Mouse (Mus musculus) embryonic facial prominence, embryonic 11.5 days (tissue): ENCODE data around the gene Cdk5r2. TPM values are rescaled to one million over a fixed set of nuclear protein-coding genes. Genes with fewer than 3 reads are reported as not detected.

Source experiments
- ATAC-seq: fragments of 200-750 bp; cut with Nextera tagmentation; replicated peaks from 2 replicates; pipeline ENCODE4 v1.8.0; 2017; ENCODE audit warnings: low read depth; ENCODE audit not compliant: insufficient number of reproducible peaks, low FRiP score, low TSS enrichment
- DNase-seq: peaks from one replicate; pipeline ENCODE4 v3.0.0-alpha.2; 2015; ENCODE audit warnings: low spot score
- H3K27ac ChIP-seq: fragments of 300-500 bp; sonication (generic); replicated peaks from 2 replicates; pipeline ENCODE4 v1.5.1; 2014; ENCODE audit warnings: mild to moderate bottlenecking, low read depth, low read length, control low read depth
- H3K27me3 ChIP-seq: fragments of 300-500 bp; sonication (generic); 2 replicates; pipeline ENCODE4 v1.6.1; 2014; ENCODE audit warnings: mild to moderate bottlenecking, low read length, moderate library complexity, mixed read lengths; ENCODE audit not compliant: control insufficient read depth, insufficient read depth
- H3K36me3 ChIP-seq: fragments of 300-500 bp; sonication (generic); replicated peaks from 2 replicates; pipeline ENCODE4 v1.6.1; 2014; ENCODE audit warnings: low read depth, mild to moderate bottlenecking, low read length, moderate library complexity, mixed read lengths; ENCODE audit not compliant: control insufficient read depth, insufficient read depth
- H3K4me1 ChIP-seq: fragments of 300-500 bp; sonication (generic); 2 replicates; pipeline ENCODE4 v1.6.1; 2014; ENCODE audit warnings: low read length, mixed read lengths; ENCODE audit not compliant: control insufficient read depth, insufficient read depth
- H3K4me2 ChIP-seq: fragments of 300-500 bp; sonication (generic); 2 replicates; pipeline ENCODE4 v1.6.1; 2014; ENCODE audit warnings: low read depth, mild to moderate bottlenecking, control low read depth, low read length, moderate library complexity
- H3K4me3 ChIP-seq: fragments of 300-500 bp; sonication (generic); 2 replicates; pipeline ENCODE4 v1.5.1; 2014; ENCODE audit warnings: low read depth, low read length, control low read depth
- H3K9ac ChIP-seq: fragments of 300-500 bp; sonication (generic); replicated peaks from 2 replicates; pipeline ENCODE4 v1.6.1; 2014; ENCODE audit warnings: mild to moderate bottlenecking, control low read depth, low read length
- H3K9me3 ChIP-seq: fragments of 300-500 bp; sonication (generic); replicated peaks from 2 replicates; pipeline ENCODE4 v1.6.1; 2016; ENCODE audit warnings: mild to moderate bottlenecking, low read length, inconsistent platforms, mixed read lengths; ENCODE audit not compliant: control insufficient read depth
- whole genome bisulfite sequencing: fragments of 180-500 bp; shearing (Covaris S2); extraction: QIAGEN DNeasy Blood & Tissue Kit; methylation state at CpG from one replicate; pipeline ENCODE4 v1.1.7; 2014; 5-methylcytosine and 5-hydroxymethylcytosine counted together
- polyA plus RNA-seq: library from polyadenylated mRNA; unstranded; fragments of >200 nt; fragmentation: Nextera tagmentation; extraction: Ambion mirVana; gene quantifications from 2 replicates; pipeline ENCODE4 v1.2.1, GENCODE M21; 2014

The Cdk5r2 gene
- polyA plus RNA-seq, 1 experiment from 2014 or later = 1.1 TPM

DNA sequence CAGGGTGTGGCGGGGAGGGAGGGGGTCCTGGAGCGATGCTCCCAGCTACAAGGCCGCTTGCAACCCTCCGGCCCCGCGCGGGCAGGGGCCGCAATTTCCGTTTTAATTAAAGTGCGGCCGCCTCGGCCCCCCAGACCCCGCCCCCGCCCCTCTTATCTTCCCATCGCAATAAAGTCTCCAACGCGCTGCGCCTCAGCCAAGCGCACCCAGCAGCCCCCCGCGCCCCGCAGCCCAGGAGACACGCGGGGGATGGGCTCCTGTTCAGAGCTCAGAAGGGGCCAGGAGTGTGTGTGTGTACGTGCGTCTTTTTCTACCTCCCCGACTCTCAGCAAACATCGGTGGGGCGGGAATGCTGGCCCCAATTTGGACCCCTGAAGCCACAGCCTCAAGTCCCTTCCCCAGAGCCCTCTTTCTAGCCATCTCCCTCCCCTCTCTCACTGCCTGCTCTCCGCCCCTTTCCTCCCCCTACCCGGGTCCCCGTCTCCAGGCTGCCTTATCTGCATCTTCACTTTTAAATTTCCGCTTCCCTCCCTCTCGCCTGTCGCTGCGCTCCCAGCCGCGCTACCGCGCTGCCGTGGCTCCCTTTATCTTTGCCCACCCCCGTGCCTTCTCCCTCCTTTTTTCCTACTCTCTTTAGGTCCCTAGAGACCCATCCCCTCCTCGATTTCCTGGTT is 30.8 kb downstream of the Cdk5r2 start, which contains the start of gene Fev:
TSS of gene Fev (minus strand) at position 51 of the 674 bp plus-strand sequence.
- H3K4me3 ChIP-seq = peak within 1 kb of the TSS; percentile 25
- WGBS = under 1% methylated on average over 43 of the region's 43 CpGs
- peaks cover 10% of the 10 kb centered on the region for H3K4me1 ChIP-seq
- ATAC-seq (0 out of 2 replicates have a peak, but pooled peaks have one; percentile 29), DNase-seq (no peak)
- no peaks in the 10 kb centered on the region for H3K36me3 ChIP-seq
- peak within 1 kb of the TSS; percentile 34 for H3K4me2 ChIP-seq
- H3K27me3 ChIP-seq = peaks cover 78% of the 10 kb centered on the region
- no peak within 1 kb of the TSS for H3K27ac ChIP-seq
- H3K9ac ChIP-seq = no peak within 1 kb of the TSS
- H3K9me3 ChIP-seq = no peaks in the 10 kb centered on the region

DNA sequence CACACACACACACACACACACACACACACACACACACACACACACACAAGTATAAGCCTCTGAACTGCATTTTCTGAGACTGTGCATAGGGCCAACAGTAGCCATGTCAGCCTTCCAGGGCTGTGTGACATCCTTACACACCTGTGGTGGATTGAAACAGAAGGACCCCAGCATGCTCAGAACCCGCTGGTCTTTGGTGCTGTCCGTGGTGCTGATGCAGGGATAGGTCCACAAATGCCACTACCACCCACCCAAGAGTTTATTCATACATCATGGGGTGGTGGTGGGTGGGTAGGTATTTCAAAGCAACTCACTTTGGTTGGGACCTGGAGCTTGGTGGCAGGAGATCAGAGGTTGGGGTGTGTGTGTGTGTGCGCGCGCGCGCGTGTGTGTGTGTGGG is 36.8 kb downstream of the Cdk5r2 start:
- H3K4me2 ChIP-seq = no peak overlapping the region
- no peaks in the 10 kb centered on the region for H3K9me3 ChIP-seq
- WGBS = 0% methylated on average over 6 of the region's 8 CpGs
- DNase-seq (peak; percentile 82), ATAC-seq (no peak)
- H3K36me3 ChIP-seq = no peaks in the 10 kb centered on the region
- no peak overlapping the region for H3K4me3 ChIP-seq
- H3K9ac ChIP-seq = no peak overlapping the region
- H3K4me1 ChIP-seq = no peaks in the 10 kb centered on the region
- H3K27ac ChIP-seq = no peak overlapping the region
- peaks cover 73% of the 10 kb centered on the region for H3K27me3 ChIP-seq

GRCm38 (mm10) chr1:74892351-74893133 is 37.8 kb downstream of the Cdk5r2 start:
- DNase-seq = no peak
- no peak overlapping the region for H3K4me3 ChIP-seq
- 2% methylated on average over 39 of the region's 39 CpGs for WGBS

DNA sequence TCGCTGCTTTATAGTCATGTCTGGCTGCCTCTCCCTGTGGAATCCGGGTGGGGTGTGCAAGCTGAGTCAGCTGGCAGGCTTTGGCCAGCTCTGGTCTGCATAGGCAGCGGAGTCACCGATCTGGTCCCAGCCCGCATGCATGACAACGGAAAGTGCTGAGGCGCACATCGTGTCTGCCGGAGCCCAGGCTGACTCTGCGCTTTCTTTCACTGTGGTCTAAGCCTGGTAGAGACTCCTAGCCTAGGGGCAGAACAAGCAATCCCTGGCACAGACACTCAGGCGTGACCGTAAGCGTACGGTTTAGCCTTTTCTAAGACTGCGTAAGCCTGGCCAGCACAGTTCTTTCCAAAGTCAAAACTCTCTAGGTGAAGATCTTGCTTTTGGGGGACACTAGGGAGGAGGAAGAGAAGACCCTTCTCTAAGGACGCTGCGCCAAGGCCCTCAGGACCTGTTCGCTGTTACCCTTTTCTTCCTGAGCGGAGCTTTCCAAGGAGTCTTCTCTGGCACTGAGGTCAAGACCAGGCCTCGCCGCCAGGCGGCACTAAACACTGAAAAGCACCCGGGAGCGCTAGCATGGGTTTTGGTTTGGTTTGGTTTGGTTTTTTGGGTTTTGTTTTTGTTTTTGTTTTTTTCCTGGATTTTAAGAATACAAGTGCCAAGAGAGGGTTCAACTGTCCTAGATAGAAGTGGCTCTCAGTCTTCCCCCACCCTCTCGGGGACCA is 38.6 kb downstream of the Cdk5r2 start, which contains the start of gene Cryba2:
TSS of gene Cryba2 (minus strand) at position 10 of the 722 bp plus-strand sequence.
- H3K4me2 ChIP-seq = no peak within 1 kb of the TSS
- H3K4me3 ChIP-seq = no peak within 1 kb of the TSS
- DNase-seq = peak; percentile 81
- WGBS = 2% methylated on average over 25 of the region's 25 CpGs
- H3K9ac ChIP-seq = no peak within 1 kb of the TSS
- no peaks in the 10 kb centered on the region for H3K36me3 ChIP-seq
- peaks cover 70% of the 10 kb centered on the region for H3K27me3 ChIP-seq
- 0 out of 2 replicates have a peak, but pooled peaks cover 2% of the 10 kb centered on the region for H3K4me1 ChIP-seq
- no peaks in the 10 kb centered on the region for H3K9me3 ChIP-seq
- H3K27ac ChIP-seq = no peak within 1 kb of the TSS
- ATAC-seq = peak; percentile 35; the same call in 1 of the 2 replicates

More at GRCm38 (mm10) chr1:74892351-74893133, 37.8 kb downstream of the Cdk5r2 start:
- H3K9ac ChIP-seq = no peak overlapping the region
- H3K27me3 ChIP-seq = peaks cover 67% of the 10 kb centered on the region
- no peak for ATAC-seq
- H3K27ac ChIP-seq = no peak overlapping the region
- H3K36me3 ChIP-seq = no peaks in the 10 kb centered on the region
- no peaks in the 10 kb centered on the region for H3K4me1 ChIP-seq
- no peak overlapping the region for H3K4me2 ChIP-seq
- no peaks in the 10 kb centered on the region for H3K9me3 ChIP-seq

- Histone ChIP-seq H3K36me3 (no peaks in the 10 kb centered on the region), H3K27ac (no peak overlapping the region), H3K4me1 (peaks cover 2% of the 10 kb centered on the region; the same call in 1 of the 2 replicates), H3K4me2 (no peak overlapping the region), H3K4me3 (no peak overlapping the region), H3K9me3 (no peaks in the 10 kb centered on the region), H3K27me3 (peaks cover 80% of the 10 kb centered on the region), H3K9ac (no peak overlapping the region)
- DNase-seq (peak; percentile 70), ATAC-seq (no peak)
- 19% methylated on average over 4 of the region's 4 CpGs for WGBS
These were observed 40.2 kb downstream of the Cdk5r2 start for GRCm38 (mm10) chr1:74894966-74895365.

- DNase-seq (no peak), ATAC-seq (0 out of 2 replicates have a peak, but pooled peaks have one; percentile 30)
- no peak overlapping the region for H3K27ac ChIP-seq
- H3K9me3 ChIP-seq = no peaks in the 10 kb centered on the region
- no peak overlapping the region for H3K4me2 ChIP-seq
- H3K9ac ChIP-seq = no peak overlapping the region
- H3K27me3 ChIP-seq = peaks cover 70% of the 10 kb centered on the region
- 2% methylated on average over 7 of the region's 7 CpGs for WGBS
- H3K4me3 ChIP-seq = no peak overlapping the region
- H3K4me1 ChIP-seq = peaks cover 8% of the 10 kb centered on the region; the same call in 1 of the 2 replicates
- H3K36me3 ChIP-seq = no peaks in the 10 kb centered on the region
These were observed 43.2 kb downstream of the Cdk5r2 start for GRCm38 (mm10) chr1:74897976-74898375.

DNA sequence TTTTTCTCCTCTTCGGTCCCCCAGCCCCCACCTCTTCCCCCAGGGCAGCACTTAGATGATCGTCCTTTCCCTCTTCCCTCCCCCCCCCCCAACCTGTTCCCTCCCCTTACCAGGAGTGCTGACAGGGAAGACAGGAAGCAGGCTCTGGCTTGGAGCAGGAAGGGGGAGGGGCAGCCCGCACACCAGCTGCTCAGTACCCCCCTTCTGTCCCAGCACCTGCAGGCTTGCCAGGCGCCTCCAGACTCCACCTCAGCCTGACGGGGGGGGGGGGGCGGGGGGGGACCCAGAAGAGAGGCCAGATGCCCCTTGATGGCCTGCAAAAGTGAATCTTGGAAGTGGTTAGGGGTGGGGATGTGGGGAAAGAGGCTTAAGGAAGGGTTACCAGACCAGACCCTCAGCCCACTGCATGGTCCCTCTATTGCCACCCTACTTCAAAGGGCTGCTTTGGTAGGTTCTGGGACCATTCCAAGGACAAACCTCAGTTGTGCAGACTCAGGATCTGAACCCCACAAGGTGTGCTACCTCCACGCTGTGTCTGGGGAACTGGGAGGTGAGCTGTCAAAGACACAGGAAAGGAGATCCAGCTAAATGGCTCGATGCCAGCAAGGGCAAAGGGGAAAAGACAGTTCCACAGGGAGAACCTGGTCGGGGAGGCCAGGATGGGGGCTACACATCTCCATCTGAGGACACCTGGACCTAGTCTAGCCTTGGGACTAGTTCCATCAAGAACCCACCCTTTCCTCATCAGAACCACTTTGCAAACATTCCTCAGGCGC is 44.1 kb downstream of the Cdk5r2 start:
- WGBS = 5% methylated on average over 7 of the region's 10 CpGs
- H3K9me3 ChIP-seq = no peaks in the 10 kb centered on the region

More for the DNA sequence above, 44.1 kb downstream of the Cdk5r2 start:
- Histone ChIP-seq H3K4me2 (no peak overlapping the region), H3K27me3 (peaks cover 65% of the 10 kb centered on the region), H3K9ac (no peak overlapping the region), H3K27ac (no peak overlapping the region), H3K36me3 (no peaks in the 10 kb centered on the region), H3K4me3 (no peak overlapping the region), H3K4me1 (peaks cover 8% of the 10 kb centered on the region; the same call in 1 of the 2 replicates)
- no peak for ATAC-seq
- no peak for DNase-seq
